Mouse (Mus musculus) lung, adult 2 months (tissue): Measurements from ENCODE around the gene Vwa1. TPM values are rescaled to one million over a fixed set of nuclear protein-coding genes. Genes with fewer than 3 reads are reported as not detected.
"Not testable (repeated sequence)": the region's sequence is repeated elsewhere in the genome, so short reads cannot be mapped to it uniquely, and the experiment has no call there.

Source experiments
- DNase-seq: peaks from one replicate; pipeline ENCODE4 v3.0.0; 2022
- H3K4me1 ChIP-seq: fragments of 200-500 bp; 2 replicates; pipeline ENCODE4 v1.6.1; 2011; ENCODE audit warnings: low read length; ENCODE audit not compliant: control insufficient read depth, insufficient read depth
- H3K4me3 ChIP-seq: fragments of 200-500 bp; replicated peaks from 2 replicates; pipeline ENCODE3; 2011; ENCODE audit warnings: low read depth, mild to moderate bottlenecking, control low read depth, low read length; ENCODE audit errors: extremely low read depth
- CTCF ChIP-seq: fragments of 200-500 bp; IDR thresholded peaks from 2 replicates; pipeline ENCODE4 v1.5.1; 2011; ENCODE audit warnings: mild to moderate bottlenecking, low read length, control low read depth; ENCODE audit not compliant: insufficient read depth
- POLR2A ChIP-seq: fragments of 200-500 bp; IDR thresholded peaks from 2 replicates; pipeline ENCODE4 v1.6.1; 2011; ENCODE audit warnings: low read depth, mild to moderate bottlenecking, control low read depth, low read length, borderline replicate concordance; ENCODE audit errors: extremely low read depth
- WGBS: fragments of 180-500 bp; shearing (Covaris S2); methylation state at CpG from one replicate; pipeline ENCODE4 v1.1.7; 2018; 5-methylcytosine and 5-hydroxymethylcytosine counted together
- polyA plus RNA-seq: library from polyadenylated mRNA; depleted of rRNA; stranded (reverse); fragments of >200 nt; gene quantifications from 2 replicates; pipeline ENCODE4 v1.2.3, GENCODE M21; 2012

Gene Vwa1
- polyA plus RNA-seq, 1 experiment, result 11.8 TPM

- no peak overlapping the region for H3K4me3 ChIP-seq
- 90% methylated on average over 17 of the region's 17 CpGs for WGBS
- H3K4me1 ChIP-seq, result no peaks in the 10 kb centered on the region
- no peak for DNase-seq
- TF ChIP-seq CTCF (no peak), POLR2A (no peak)
Measured at GRCm38 (mm10) chr4:155746575-155747490, 27.7 kb downstream of the Vwa1 start.

DNA sequence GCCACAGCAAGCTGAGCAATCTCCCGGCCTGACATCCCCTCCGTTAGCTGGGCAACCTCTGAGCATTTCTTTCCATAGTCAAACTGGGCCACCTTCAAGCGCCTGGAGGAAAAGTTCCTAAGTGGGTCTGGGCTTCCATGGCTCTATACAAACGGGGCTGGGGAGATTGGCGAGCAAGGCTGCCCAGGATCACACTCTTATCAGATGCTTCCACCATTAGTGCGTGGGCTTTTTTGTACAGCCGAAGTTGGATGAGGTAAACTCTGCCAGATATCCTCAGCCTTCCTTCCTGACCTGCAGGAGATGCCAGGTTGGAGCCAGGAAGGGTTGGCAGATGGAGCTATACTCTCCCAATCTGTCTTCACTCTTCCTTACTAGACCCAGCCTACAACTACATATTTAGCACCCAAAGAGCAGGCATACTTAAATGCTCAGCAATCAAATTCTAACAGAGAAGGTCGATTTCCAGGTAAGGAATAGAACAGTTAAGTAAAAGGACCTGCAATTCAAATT is 28.4 kb downstream of the Vwa1 start:
- H3K4me1 ChIP-seq, result no peaks in the 10 kb centered on the region
- TF ChIP-seq CTCF, result no peak
- TF ChIP-seq POLR2A, result no peak
- 80% methylated on average over 8 of the region's 8 CpGs for WGBS
- DNase-seq, result no peak
- no peak overlapping the region for H3K4me3 ChIP-seq

- H3K4me1 ChIP-seq, result no peaks in the 10 kb centered on the region
- TF ChIP-seq CTCF (no peak), POLR2A (no peak)
- DNase-seq, result no peak
- WGBS, result 90% methylated on average over 5 of the region's 5 CpGs
- no peak overlapping the region for H3K4me3 ChIP-seq
Measured at GRCm38 (mm10) chr4:155745136-155745535, 29.4 kb downstream of the Vwa1 start.

GRCm38 (mm10) chr4:155744474-155744873 is 30.0 kb downstream of the Vwa1 start:
- no peak for DNase-seq
- H3K4me3 ChIP-seq, result no peak overlapping the region
- TF ChIP-seq POLR2A, result no peak
- no peak for TF ChIP-seq CTCF
- no peaks in the 10 kb centered on the region for H3K4me1 ChIP-seq
- WGBS, result 95% methylated on average over 8 of the region's 8 CpGs

- 88% methylated on average over 5 of the region's 5 CpGs for WGBS
- no peak for DNase-seq
- Histone ChIP-seq H3K4me3 (no peak overlapping the region), H3K4me1 (no peaks in the 10 kb centered on the region)
- TF ChIP-seq POLR2A (no peak), CTCF (no peak)
Measured at GRCm38 (mm10) chr4:155742684-155743083, 31.8 kb downstream of the Vwa1 start.

GRCm38 (mm10) chr4:155740681-155741080 is 33.8 kb downstream of the Vwa1 start:
- not testable (repeated sequence) for DNase-seq, H3K4me1 ChIP-seq, H3K4me3 ChIP-seq
- 86% methylated on average over 10 of the region's 10 CpGs for WGBS

DNA sequence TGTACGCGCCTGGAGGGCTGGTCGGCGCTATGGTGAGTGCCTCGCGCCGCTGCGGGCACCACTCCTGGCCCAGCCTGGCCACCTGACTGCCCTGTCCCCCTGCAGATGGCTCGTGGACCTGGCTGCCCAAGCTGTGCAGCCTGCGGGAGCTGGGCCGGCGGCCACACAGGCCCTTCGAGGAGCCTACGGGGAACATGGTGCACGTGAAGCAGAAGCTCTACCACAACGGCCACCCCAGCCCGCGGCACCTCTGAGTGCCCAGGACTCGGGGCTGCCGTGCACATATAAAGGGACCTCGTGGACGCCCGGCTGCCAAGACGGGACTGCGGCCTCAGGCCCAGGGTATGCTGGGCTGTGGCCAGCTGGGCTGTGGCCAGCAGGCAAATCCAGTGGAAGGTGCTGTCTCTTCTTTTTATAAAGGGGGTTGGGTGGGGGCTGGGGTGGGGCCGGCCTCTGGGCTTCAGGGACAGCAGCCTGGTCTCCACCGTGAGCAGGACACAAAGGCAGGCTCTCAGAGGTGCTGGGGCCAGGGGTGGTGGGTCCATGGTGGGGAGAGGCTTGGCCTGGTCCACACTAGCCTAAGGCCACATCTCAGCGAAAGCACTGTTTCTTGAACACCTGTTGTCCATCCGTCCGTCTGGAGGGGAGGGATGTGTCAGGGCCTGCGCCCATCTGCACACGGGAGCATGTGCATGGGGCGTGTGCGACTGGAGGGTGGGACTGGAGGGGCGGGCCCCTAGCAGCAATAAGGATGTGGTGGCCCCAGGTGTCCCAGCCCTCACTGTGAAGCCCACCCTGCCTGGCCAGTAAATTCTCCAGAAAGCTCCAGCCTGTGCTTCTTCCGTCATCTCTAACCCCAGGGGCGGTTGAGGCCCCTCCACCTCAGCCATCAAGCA is 34.5 kb downstream of the Vwa1 start:
- TF ChIP-seq CTCF (no peak), POLR2A (no peak)
- no peak overlapping the region for H3K4me3 ChIP-seq
- 86% methylated on average over 37 of the region's 37 CpGs for WGBS
- peaks cover 4% of the 10 kb centered on the region; the same call in 1 of the 2 replicates for H3K4me1 ChIP-seq
- DNase-seq, result no peak

- Histone ChIP-seq H3K4me1 (peaks cover 4% of the 10 kb centered on the region; the same call in 1 of the 2 replicates), H3K4me3 (no peak overlapping the region)
- TF ChIP-seq POLR2A (no peak), CTCF (no peak)
- DNase-seq, result no peak
- 89% methylated on average over 6 of the region's 6 CpGs for WGBS
Measured at GRCm38 (mm10) chr4:155739152-155739551, 35.3 kb downstream of the Vwa1 start.

DNA sequence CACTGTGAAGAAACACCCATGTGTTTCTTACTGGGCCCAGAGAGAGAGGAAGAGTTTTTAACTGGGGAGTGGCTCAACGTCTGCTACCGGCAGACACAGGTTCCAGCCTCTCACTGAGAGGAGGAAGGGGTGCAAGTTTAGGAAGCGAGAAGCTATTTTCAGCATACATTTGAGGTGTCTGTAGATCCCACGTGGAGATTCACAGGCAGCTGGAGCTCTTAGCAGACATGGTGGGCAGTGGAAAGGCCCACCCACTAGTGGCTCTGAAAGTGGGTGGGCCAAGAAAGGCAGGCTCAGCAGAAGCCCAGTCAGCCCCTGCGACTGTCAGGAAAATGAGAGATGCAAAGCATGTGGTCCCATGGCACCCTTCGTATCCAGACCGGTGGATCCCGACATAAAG is 36.2 kb downstream of the Vwa1 start:
- DNase-seq, result no peak
- WGBS, result 48% methylated on average over 8 of the region's 8 CpGs
- peaks cover 6% of the 10 kb centered on the region; the same call in 1 of the 2 replicates for H3K4me1 ChIP-seq
- no peak overlapping the region for H3K4me3 ChIP-seq
- TF ChIP-seq CTCF, result no peak
- TF ChIP-seq POLR2A, result no peak
